Mouse (Mus musculus) limb, embryonic 11.5 days (tissue): ENCODE results near the gene Zbtb1. TPM values are rescaled to one million over a fixed set of nuclear protein-coding genes. Genes with fewer than 3 reads are reported as not detected.

Source experiments
- ATAC-seq: fragments of 200-750 bp; cut with Nextera tagmentation; 2 replicates; pipeline ENCODE4 v1.8.0; 2017; ENCODE audit warnings: low read depth; ENCODE audit not compliant: insufficient number of reproducible peaks, low FRiP score, low TSS enrichment
- DNase-seq: peaks from one replicate; pipeline ENCODE4 v3.0.0-alpha.2; 2015; ENCODE audit warnings: low spot score
- H3K27ac ChIP-seq: fragments of 300-500 bp; sonication (generic); replicated peaks from 2 replicates; pipeline ENCODE4 v1.5.1; 2014; ENCODE audit warnings: low read depth, mild to moderate bottlenecking, low read length
- H3K27me3 ChIP-seq: fragments of 300-500 bp; sonication (generic); 2 replicates; pipeline ENCODE4 v1.6.1; 2014; ENCODE audit warnings: mild to moderate bottlenecking, low read length, mixed read lengths; ENCODE audit not compliant: control insufficient read depth, insufficient read depth
- H3K36me3 ChIP-seq: fragments of 300-500 bp; sonication (generic); 2 replicates; pipeline ENCODE4 v1.6.1; 2014; ENCODE audit warnings: mild to moderate bottlenecking, low read length, moderate library complexity, mixed read lengths; ENCODE audit not compliant: control insufficient read depth, insufficient read depth
- H3K4me1 ChIP-seq: fragments of 300-500 bp; sonication (generic); 2 replicates; pipeline ENCODE4 v1.6.1; 2014; ENCODE audit warnings: low read length, mixed read lengths; ENCODE audit not compliant: control insufficient read depth, insufficient read depth
- H3K4me2 ChIP-seq: fragments of 300-500 bp; sonication (generic); 2 replicates; pipeline ENCODE4 v1.6.1; 2014; ENCODE audit warnings: low read depth, mild to moderate bottlenecking, moderate library complexity; ENCODE audit not compliant: severe bottlenecking
- H3K4me3 ChIP-seq: fragments of 300-500 bp; sonication (generic); 2 replicates; pipeline ENCODE4 v1.5.1; 2014; ENCODE audit warnings: low read depth, low read length
- H3K9ac ChIP-seq: fragments of 300-500 bp; sonication (generic); 2 replicates; pipeline ENCODE4 v1.6.1; 2014; ENCODE audit warnings: mild to moderate bottlenecking, low read length
- H3K9me3 ChIP-seq: fragments of 300-500 bp; sonication (generic); 2 replicates; pipeline ENCODE4 v1.6.1; 2016; ENCODE audit warnings: low read length; ENCODE audit not compliant: control insufficient read depth
- WGBS: fragments of 180-500 bp; shearing (Covaris S2); extraction: QIAGEN DNeasy Blood & Tissue Kit; methylation state at CpG from one replicate; pipeline ENCODE4 v1.1.7; 2014; 5-methylcytosine and 5-hydroxymethylcytosine counted together
- polyA plus RNA-seq: library from polyadenylated mRNA; unstranded; fragments of >200 nt; fragmentation: Nextera tagmentation; extraction: Ambion mirVana; gene quantifications from 2 replicates; pipeline ENCODE4 v1.2.1, GENCODE M21; 2014

The Zbtb1 gene
- polyA plus RNA-seq, 1 experiment from 2014 or later: 11.2 TPM

- H3K9ac ChIP-seq: no peak overlapping the region
- H3K4me1 ChIP-seq: no peaks in the 10 kb centered on the region
- no peak overlapping the region for H3K4me2 ChIP-seq
- H3K36me3 ChIP-seq: no peaks in the 10 kb centered on the region
- 91% methylated on average over 11 of the region's 11 CpGs for WGBS
- H3K9me3 ChIP-seq: no peaks in the 10 kb centered on the region
- DNase-seq (no peak), ATAC-seq (no peak)
- H3K4me3 ChIP-seq: no peak overlapping the region
- no peak overlapping the region for H3K27ac ChIP-seq
- H3K27me3 ChIP-seq: no peaks in the 10 kb centered on the region
These were observed 76.1 kb downstream of the Zbtb1 start for GRCm38 (mm10) chr12:76446201-76446600.

Other genes starting within 250 kb of the Zbtb1 start
- 0.20 and 0.40 TPM in 2 replicates for gene Esr2, start 193.0 kb upstream of the Zbtb1 start, polyA plus RNA-seq
- gene Tex21, start 123.5 kb upstream of the Zbtb1 start, polyA plus RNA-seq: 0.14 TPM in 1 of 2 replicates, not detected in the other
- gene Mthfd1, start 115.0 kb upstream of the Zbtb1 start, polyA plus RNA-seq: 80.0 and 85.8 TPM in 2 replicates
- 1.4 and 1.6 TPM in 2 replicates for gene Akap5, start 45.4 kb upstream of the Zbtb1 start, polyA plus RNA-seq
- 19.5 and 20.6 TPM in 2 replicates for gene Zbtb25, start 664 bp upstream of the Zbtb1 start, polyA plus RNA-seq
- 5.3 and 5.7 TPM in 2 replicates for gene Hspa2, start 33.9 kb downstream of the Zbtb1 start, polyA plus RNA-seq
- 3.5 and 3.8 TPM in 2 replicates for gene Ppp1r36, start 47.3 kb downstream of the Zbtb1 start, polyA plus RNA-seq
- gene Plekhg3, start 160.6 kb downstream of the Zbtb1 start, polyA plus RNA-seq: 4.3 and 4.4 TPM in 2 replicates